Mouse (Mus musculus) hindlimb bud, embryonic 11.5 days (tissue): Measurements from ENCODE around the gene Apom.
"Not testable (repeated sequence)": the region's sequence is repeated elsewhere in the genome, so short reads cannot be mapped to it uniquely, and the experiment has no call there.

ENCODE experiments used
- DNase-seq: peaks from one replicate; pipeline ENCODE4 v3.0.0-alpha.2; 2012; ENCODE audit warnings: low read depth, low spot score; ENCODE audit errors: extremely low spot score

The Apom gene

GRCm38 (mm10) chr17:35131038-35131437 lies 812 bp downstream of the Apom start:
- DNase-seq = no peak

- no peak for DNase-seq
These were observed 2.9 kb downstream of the Apom start for GRCm38 (mm10) chr17:35128996-35129395.

- DNase-seq = no peak
These were observed 4.8 kb downstream of the Apom start for GRCm38 (mm10) chr17:35127017-35127416.

GRCm38 (mm10) chr17:35126206-35126611 lies 5.6 kb downstream of the Apom start, which contains the start of gene D17H6S53E:
Gene D17H6S53E (plus strand): TSS chr17:35126373.
- DNase-seq = no peak

- DNase-seq = no peak
These were observed 6.3 kb downstream of the Apom start for GRCm38 (mm10) chr17:35125578-35125977.

GRCm38 (mm10) chr17:35125081-35125480 lies 6.8 kb downstream of the Apom start:
- DNase-seq = no peak

GRCm38 (mm10) chr17:35124261-35124896 lies 7.5 kb downstream of the Apom start:
- DNase-seq = not testable (repeated sequence)

- DNase-seq = not testable (repeated sequence)
These were observed 8.6 kb downstream of the Apom start for GRCm38 (mm10) chr17:35123287-35123686.

GRCm38 (mm10) chr17:35121871-35122303 lies 10.0 kb downstream of the Apom start, which contains the start of gene Csnk2b:
Gene Csnk2b (minus strand): TSS chr17:35122053.
- peak; percentile 33 for DNase-seq

GRCm38 (mm10) chr17:35121143-35121799 lies 10.6 kb downstream of the Apom start, which contains the start of gene Gpank1:
Gene Gpank1 (plus strand): TSS chr17:35121455.
- peak; percentile 93 for DNase-seq

- DNase-seq = no peak
These were observed 11.1 kb downstream of the Apom start for GRCm38 (mm10) chr17:35120745-35121142.

GRCm38 (mm10) chr17:35115046-35116019 lies 16.5 kb downstream of the Apom start, which contains the start of gene Ly6g5b:
Gene Ly6g5b (minus strand): TSS chr17:35115428.
- no peak for DNase-seq

GRCm38 (mm10) chr17:35111774-35112173 lies 20.1 kb downstream of the Apom start:
- DNase-seq = no peak

GRCm38 (mm10) chr17:35108097-35108496 lies 23.8 kb downstream of the Apom start, which contains the start of gene Ly6g5c:
Gene Ly6g5c (plus strand): TSS chr17:35108279.
- no peak for DNase-seq

GRCm38 (mm10) chr17:35106522-35106921 lies 25.3 kb downstream of the Apom start:
- DNase-seq = no peak

- no peak for DNase-seq
These were observed 26.0 kb downstream of the Apom start for GRCm38 (mm10) chr17:35105740-35106389.

GRCm38 (mm10) chr17:35104754-35105153 lies 27.1 kb downstream of the Apom start:
- DNase-seq = no peak

- no peak for DNase-seq
These were observed 27.8 kb downstream of the Apom start for GRCm38 (mm10) chr17:35104079-35104478.

- no peak for DNase-seq
These were observed 28.6 kb downstream of the Apom start for GRCm38 (mm10) chr17:35103221-35103690.

GRCm38 (mm10) chr17:35102299-35102698 lies 29.6 kb downstream of the Apom start:
- DNase-seq = no peak
